Comparison of ENCODE assay signal across 11 mouse cellular contexts in the genomic region with DNA sequence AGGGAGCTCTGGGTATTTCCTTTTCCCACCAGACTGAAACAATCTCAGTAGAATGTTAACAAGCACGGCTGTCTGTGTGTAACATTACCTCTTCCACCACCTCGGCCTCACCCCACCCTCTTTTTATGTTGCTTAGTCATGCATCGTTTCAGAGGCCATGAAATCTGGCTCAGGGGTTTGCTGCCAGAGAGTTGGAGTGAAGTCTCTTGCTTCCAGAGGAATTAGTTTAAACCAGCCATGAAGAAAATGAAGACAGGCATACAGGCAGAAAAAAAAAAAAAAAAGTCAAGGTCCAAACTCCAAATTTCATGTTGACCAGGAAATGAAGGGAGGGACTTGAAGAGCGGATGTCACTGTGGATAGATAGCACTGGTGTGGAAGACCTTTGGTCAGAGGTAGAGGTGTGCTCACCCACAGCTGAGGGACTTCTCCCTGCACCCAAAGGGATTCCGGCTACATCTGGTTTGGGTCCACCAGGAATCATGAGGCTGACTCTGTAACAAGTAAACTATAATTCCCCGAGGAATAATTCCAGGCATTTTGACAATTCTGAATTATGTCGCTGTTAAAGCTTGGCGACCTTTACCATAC.
DNase-seq lines count a peak whose midpoint lies in the region; ATAC-seq lines count a peak whose summit lies in the region.
"Had no signal": no experiment of that assay in that cellular context is flagged by ENCODE, and none has a peak within 500 bp of the region (broad histone marks: within the 10 kb centered on the region; RNA-seq: fewer than 3 reads in every experiment).

No protein-coding gene starts in this region.

- H3K9ac ChIP-seq in intestine, embryonic 16.5 days (ENCODE audit: low read depth, low read length): no peak overlapping the region
- no peak overlapping the region for H3K9ac ChIP-seq in limb, embryonic 12.5 days (replicated peaks)
- H3K9ac ChIP-seq in forebrain, embryonic 13.5 days: no peak overlapping the region
- H3K9ac ChIP-seq: midbrain, embryonic 12.5 days had no signal

- no peaks in the 10 kb centered on the region for H3K9me3 ChIP-seq in intestine, embryonic 16.5 days (ENCODE audit: control insufficient read depth, low read length)
- H3K9me3 ChIP-seq in limb, embryonic 12.5 days: no peaks in the 10 kb centered on the region
- H3K9me3 ChIP-seq in forebrain, embryonic 13.5 days (replicated peaks): no peaks in the 10 kb centered on the region
- H3K9me3 ChIP-seq: heart, embryonic 10.5 days; midbrain, embryonic 12.5 days had no signal

- H3K27me3 ChIP-seq in intestine, embryonic 16.5 days (replicated peaks; ENCODE audit: control insufficient read depth, insufficient read depth, low read length): no peaks in the 10 kb centered on the region
- H3K27me3 ChIP-seq in limb, embryonic 12.5 days: no peaks in the 10 kb centered on the region
- no peaks in the 10 kb centered on the region for H3K27me3 ChIP-seq in forebrain, embryonic 13.5 days
- H3K27me3 ChIP-seq: midbrain, embryonic 12.5 days had no signal

- no peaks in the 10 kb centered on the region for H3K36me3 ChIP-seq in intestine, embryonic 16.5 days (ENCODE audit: control insufficient read depth, insufficient read depth, low read length)
- H3K36me3 ChIP-seq in limb, embryonic 12.5 days: no peaks in the 10 kb centered on the region
- H3K36me3 ChIP-seq in forebrain, embryonic 13.5 days (ENCODE audit: poor library complexity, severe bottlenecking): no peaks in the 10 kb centered on the region
- H3K36me3 ChIP-seq: heart, embryonic 10.5 days; midbrain, embryonic 12.5 days had no signal

- peak overlapping the region; percentile 70 for H3K27ac ChIP-seq in intestine, embryonic 16.5 days (ENCODE audit: low read length)
- no peak overlapping the region; the same call in 1 of the 2 replicates for H3K27ac ChIP-seq in limb, embryonic 12.5 days
- no peak overlapping the region for H3K27ac ChIP-seq in forebrain, embryonic 13.5 days
- H3K27ac ChIP-seq: heart, embryonic 10.5 days; midbrain, embryonic 12.5 days had no signal

- H3K4me3 ChIP-seq in intestine, embryonic 16.5 days (ENCODE audit: low read length): no peak overlapping the region
- no peak overlapping the region for H3K4me3 ChIP-seq in limb, embryonic 12.5 days (replicated peaks)
- no peak overlapping the region for H3K4me3 ChIP-seq in forebrain, embryonic 13.5 days
- H3K4me3 ChIP-seq: heart, embryonic 10.5 days; midbrain, embryonic 12.5 days had no signal

- H3K4me2 ChIP-seq in intestine, embryonic 16.5 days (ENCODE audit: low read depth, low read length): 0 out of 2 replicates have a peak overlapping the region, but pooled peaks have one; percentile 2
- 0 out of 2 replicates have a peak overlapping the region, but pooled peaks have one; percentile 13 for H3K4me2 ChIP-seq in limb, embryonic 12.5 days
- no peak overlapping the region for H3K4me2 ChIP-seq in forebrain, embryonic 13.5 days
- H3K4me2 ChIP-seq: midbrain, embryonic 12.5 days had no signal

- DNase-seq in Muller cell, postnatal 12 days (ENCODE audit: inconsistent ontology term): peak; percentile 83
- peak; percentile 58 for DNase-seq in adipocyte (ENCODE audit: low spot score)
- no peak for DNase-seq in layer of hippocampus, postnatal 25 days (ENCODE audit: extremely low spot score in 1 of 2, low spot score in 1 of 2)
- DNase-seq in left cerebral cortex, postnatal 4 days: no peak
- DNase-seq in cerebellum, postnatal 14 days: no peak
- DNase-seq: cerebellum, adult 2 months had no signal

- ATAC-seq in intestine, embryonic 16.5 days: peak; percentile 98
- ATAC-seq in limb, embryonic 12.5 days (ENCODE audit: insufficient number of reproducible peaks, insufficient read depth, low FRiP score, low TSS enrichment, low read depth): 0 out of 2 replicates have a peak, but pooled peaks have one; percentile 76
- ATAC-seq in forebrain, embryonic 13.5 days: no peak

- 37% methylated on average over 8 of the region's 8 CpGs for WGBS in intestine, embryonic 16.5 days
- WGBS in limb, embryonic 12.5 days: 34% methylated on average over 8 of the region's 8 CpGs
- 64% methylated on average over 8 of the region's 8 CpGs for WGBS in forebrain, embryonic 13.5 days

- intact Hi-C loops in left cerebral cortex, postnatal 4 days (cut with DNase I): no loop called here

- peaks cover 11% of the 10 kb centered on the region for H3K4me1 ChIP-seq in intestine, embryonic 16.5 days (ENCODE audit: control insufficient read depth, insufficient read depth, low read length)
- H3K4me1 ChIP-seq in limb, embryonic 12.5 days (replicated peaks): peaks cover 14% of the 10 kb centered on the region
- H3K4me1 ChIP-seq in forebrain, embryonic 13.5 days: no peaks in the 10 kb centered on the region; the same call in 1 of the 2 replicates

Comparison
In these comparisons a context has a peak if more than half of its experiments do, and no peak if none do; other contexts are left out.
1. DNase-seq: peak in Muller cell, postnatal 12 days (single experiment) and adipocyte (single experiment); none in layer of hippocampus, postnatal 25 days (0 of 2), left cerebral cortex, postnatal 4 days (single experiment) and cerebellum, postnatal 14 days (0 of 2).